Mouse (Mus musculus): ENCODE measurements around the gene Psme4. TPM values are rescaled to one million over a fixed set of nuclear protein-coding genes. Genes with fewer than 3 reads are reported as not detected.

The Psme4 gene
- polyA plus RNA-seq, 1 experiment from 2014 or later = 26.1 TPM

DNA sequence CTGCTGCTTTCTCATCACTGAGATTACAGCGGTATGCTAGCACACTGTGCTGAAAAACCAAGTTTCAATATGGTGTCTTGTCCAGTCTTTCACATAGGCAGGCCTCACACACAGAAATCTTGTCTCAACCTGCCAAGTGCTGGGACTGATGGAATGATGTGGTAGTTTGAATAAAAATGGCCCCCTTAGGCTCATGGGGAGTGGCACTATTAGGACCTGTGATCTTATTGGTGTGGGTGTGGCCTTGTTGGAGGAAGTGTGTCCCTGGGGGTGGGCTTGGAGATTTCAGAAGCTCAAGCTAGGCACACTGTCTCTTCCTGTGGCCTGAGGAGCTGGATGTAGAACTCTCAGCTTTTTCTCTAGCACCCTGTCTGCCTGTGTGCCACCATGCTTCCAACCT lies 124.7 kb downstream of the Psme4 start:
- H3K27me3 ChIP-seq (replicated peaks; ENCODE audit: control insufficient read depth, insufficient read depth, low read length) = no peaks in the 10 kb centered on the region
- ATAC-seq (replicated peaks; ENCODE audit: low FRiP score, low TSS enrichment, low read depth) = no peak
- H3K4me3 ChIP-seq (ENCODE audit: low read depth, low read length) = no peak overlapping the region
- no peak for DNase-seq (ENCODE audit: low spot score)
- H3K27ac ChIP-seq (ENCODE audit: low read depth) = no peak overlapping the region
- no peaks in the 10 kb centered on the region for H3K9me3 ChIP-seq (ENCODE audit: control insufficient read depth, low read length)
- H3K9ac ChIP-seq (ENCODE audit: low read length) = no peak overlapping the region
- WGBS = 86% methylated on average over 1 of the region's 1 CpGs
- H3K4me2 ChIP-seq (ENCODE audit: low read length) = no peak overlapping the region
- H3K4me1 ChIP-seq (replicated peaks; ENCODE audit: control insufficient read depth, insufficient read depth, low read length) = no peaks in the 10 kb centered on the region
- no peaks in the 10 kb centered on the region for H3K36me3 ChIP-seq (ENCODE audit: control insufficient read depth, insufficient read depth, low read length)

DNA sequence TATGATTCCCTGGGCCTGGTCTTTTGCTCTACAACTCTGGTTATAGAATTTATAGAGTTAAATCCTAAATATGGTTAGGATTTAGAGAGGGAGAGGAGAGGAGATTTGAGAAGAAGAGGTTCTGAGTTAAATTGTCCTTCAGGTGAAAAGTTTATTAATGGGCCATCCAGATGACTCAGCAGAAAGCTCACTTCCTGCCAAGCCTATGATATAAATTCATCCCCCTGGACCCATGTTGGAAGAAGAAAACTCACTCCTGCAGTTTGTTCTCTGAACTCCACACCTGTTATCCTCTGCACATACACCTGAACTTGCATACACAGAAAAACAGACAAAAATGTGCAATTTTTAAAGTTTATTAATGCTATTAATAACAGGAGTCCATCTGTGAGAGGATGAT lies 127.8 kb downstream of the Psme4 start:
- Histone ChIP-seq H3K9me3 (ENCODE audit: control insufficient read depth, low read length) (no peaks in the 10 kb centered on the region), H3K27ac (ENCODE audit: low read depth) (no peak overlapping the region), H3K36me3 (ENCODE audit: control insufficient read depth, insufficient read depth, low read length) (no peaks in the 10 kb centered on the region), H3K4me3 (ENCODE audit: low read depth, low read length) (no peak overlapping the region), H3K27me3 (replicated peaks; ENCODE audit: control insufficient read depth, insufficient read depth, low read length) (no peaks in the 10 kb centered on the region), H3K4me1 (replicated peaks; ENCODE audit: control insufficient read depth, insufficient read depth, low read length) (no peaks in the 10 kb centered on the region), H3K4me2 (ENCODE audit: low read length) (no peak overlapping the region), H3K9ac (ENCODE audit: low read length) (no peak overlapping the region)
- DNase-seq (ENCODE audit: low spot score) = no peak
- no peak for ATAC-seq (replicated peaks; ENCODE audit: low FRiP score, low TSS enrichment, low read depth)

DNA sequence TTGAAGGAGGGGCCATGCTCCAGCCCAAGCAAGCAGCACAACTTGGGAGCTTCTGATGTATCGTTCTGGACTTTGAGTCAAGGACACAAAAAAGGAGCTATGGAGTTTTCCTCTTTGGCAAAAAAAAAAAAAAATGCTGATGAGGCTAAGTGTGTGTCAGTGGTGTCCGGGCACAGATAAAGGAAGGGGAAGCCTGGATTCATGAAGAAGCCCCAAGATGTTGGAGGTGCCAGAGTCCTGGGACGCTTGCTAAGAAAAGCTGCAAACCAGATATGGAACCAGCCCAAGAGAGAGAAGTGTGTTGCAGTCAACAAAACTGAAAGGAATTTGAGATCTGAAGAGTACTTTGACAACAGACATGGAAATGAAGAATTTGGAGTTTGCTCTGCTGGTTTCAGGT lies 140.8 kb downstream of the Psme4 start:
- H3K4me1 ChIP-seq (replicated peaks; ENCODE audit: control insufficient read depth, insufficient read depth, low read length) = no peaks in the 10 kb centered on the region

DNA sequence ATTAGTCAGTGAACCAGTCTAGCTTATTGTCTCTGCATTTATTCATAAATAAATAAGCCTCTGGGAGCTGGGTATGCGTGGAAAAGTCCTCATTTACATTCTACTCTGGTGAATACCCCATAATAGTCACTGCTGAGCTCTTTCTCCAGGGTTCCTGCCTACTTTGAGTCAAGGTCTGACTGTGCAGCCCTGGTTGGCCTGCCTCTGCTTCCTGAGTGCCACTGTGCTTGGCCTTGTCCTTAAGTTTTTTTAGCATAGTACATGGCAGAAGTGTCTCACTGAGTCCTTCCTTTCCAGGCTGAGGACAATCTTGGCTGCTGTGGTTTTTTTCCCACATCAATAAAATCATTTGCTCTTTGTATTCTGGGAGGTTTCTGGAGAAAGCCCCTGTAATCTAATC lies 149.1 kb downstream of the Psme4 start:
- no peaks in the 10 kb centered on the region for H3K27me3 ChIP-seq (replicated peaks; ENCODE audit: control insufficient read depth, insufficient read depth, low read length)
- H3K9ac ChIP-seq (ENCODE audit: low read length) = no peak overlapping the region
- no peak overlapping the region for H3K27ac ChIP-seq (ENCODE audit: low read depth)
- ATAC-seq (replicated peaks; ENCODE audit: low FRiP score, low TSS enrichment, low read depth) = no peak
- no peaks in the 10 kb centered on the region for H3K9me3 ChIP-seq (ENCODE audit: control insufficient read depth, low read length)
- no peak for DNase-seq (ENCODE audit: low spot score)
- H3K36me3 ChIP-seq (ENCODE audit: control insufficient read depth, insufficient read depth, low read length) = 0 out of 2 replicates have a peak, but pooled peaks cover 3% of the 10 kb centered on the region
- WGBS = 84% methylated on average over 1 of the region's 1 CpGs
- H3K4me3 ChIP-seq (ENCODE audit: low read depth, low read length) = no peak overlapping the region
- no peaks in the 10 kb centered on the region for H3K4me1 ChIP-seq (replicated peaks; ENCODE audit: control insufficient read depth, insufficient read depth, low read length)
- H3K4me2 ChIP-seq (ENCODE audit: low read length) = no peak overlapping the region

More for the DNA sequence above, 140.8 kb downstream of the Psme4 start:
- H3K9me3 ChIP-seq (ENCODE audit: control insufficient read depth, low read length) = no peaks in the 10 kb centered on the region
- no peak overlapping the region for H3K4me2 ChIP-seq (ENCODE audit: low read length)
- H3K27me3 ChIP-seq (replicated peaks; ENCODE audit: control insufficient read depth, insufficient read depth, low read length) = no peaks in the 10 kb centered on the region
- 92% methylated on average over 3 of the region's 3 CpGs for WGBS
- ATAC-seq (replicated peaks; ENCODE audit: low FRiP score, low TSS enrichment, low read depth) (no peak), DNase-seq (ENCODE audit: low spot score) (no peak)
- no peak overlapping the region for H3K4me3 ChIP-seq (ENCODE audit: low read depth, low read length)
- H3K36me3 ChIP-seq (ENCODE audit: control insufficient read depth, insufficient read depth, low read length) = no peaks in the 10 kb centered on the region
- H3K9ac ChIP-seq (ENCODE audit: low read length) = no peak overlapping the region
- no peak overlapping the region for H3K27ac ChIP-seq (ENCODE audit: low read depth)

DNA sequence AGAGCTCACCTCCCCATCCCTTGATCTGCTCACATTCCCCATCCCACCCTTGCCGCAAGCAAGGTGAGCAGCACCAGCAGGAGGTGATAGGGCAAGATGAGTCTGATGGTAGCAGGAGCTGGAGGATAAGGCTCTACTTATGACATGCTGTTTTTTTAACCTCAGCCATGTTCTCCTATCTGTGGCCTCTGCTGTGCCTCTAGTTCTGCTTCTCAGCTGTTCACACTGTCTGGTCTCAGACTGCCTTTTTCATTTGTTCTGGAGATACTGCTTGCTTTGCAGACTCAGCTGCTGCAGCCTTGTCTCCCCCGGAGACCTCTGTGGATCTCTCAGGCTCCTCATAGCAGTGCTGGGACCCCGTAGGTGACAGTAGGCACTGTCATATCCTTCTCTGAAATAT lies 151.8 kb downstream of the Psme4 start:
- ATAC-seq (replicated peaks; ENCODE audit: low FRiP score, low TSS enrichment, low read depth) = no peak

GRCm38 (mm10) chr11:30928079-30928478 lies 156.6 kb downstream of the Psme4 start:
- H3K4me2 ChIP-seq (ENCODE audit: low read length) = no peak overlapping the region
- H3K27ac ChIP-seq (ENCODE audit: low read depth) = no peak overlapping the region
- DNase-seq (ENCODE audit: low spot score) (no peak), ATAC-seq (replicated peaks; ENCODE audit: low FRiP score, low TSS enrichment, low read depth) (no peak)
- no peaks in the 10 kb centered on the region for H3K9me3 ChIP-seq (ENCODE audit: control insufficient read depth, low read length)
- no peaks in the 10 kb centered on the region for H3K27me3 ChIP-seq (replicated peaks; ENCODE audit: control insufficient read depth, insufficient read depth, low read length)
- no peak overlapping the region for H3K4me3 ChIP-seq (ENCODE audit: low read depth, low read length)
- no peak overlapping the region for H3K9ac ChIP-seq (ENCODE audit: low read length)
- peaks cover 45% of the 10 kb centered on the region for H3K36me3 ChIP-seq (ENCODE audit: control insufficient read depth, insufficient read depth, low read length)
- no peaks in the 10 kb centered on the region for H3K4me1 ChIP-seq (replicated peaks; ENCODE audit: control insufficient read depth, insufficient read depth, low read length)

More for the DNA sequence above, 151.8 kb downstream of the Psme4 start:
- Histone ChIP-seq H3K4me1 (replicated peaks; ENCODE audit: control insufficient read depth, insufficient read depth, low read length) (no peaks in the 10 kb centered on the region), H3K9ac (ENCODE audit: low read length) (no peak overlapping the region), H3K27ac (ENCODE audit: low read depth) (no peak overlapping the region), H3K4me3 (ENCODE audit: low read depth, low read length) (no peak overlapping the region), H3K27me3 (replicated peaks; ENCODE audit: control insufficient read depth, insufficient read depth, low read length) (no peaks in the 10 kb centered on the region), H3K9me3 (ENCODE audit: control insufficient read depth, low read length) (no peaks in the 10 kb centered on the region), H3K36me3 (ENCODE audit: control insufficient read depth, insufficient read depth, low read length) (peaks cover 21% of the 10 kb centered on the region; the same call in 1 of the 2 replicates), H3K4me2 (ENCODE audit: low read length) (no peak overlapping the region)
- no peak for DNase-seq (ENCODE audit: low spot score)
- WGBS = 94% methylated on average over 3 of the region's 3 CpGs

DNA sequence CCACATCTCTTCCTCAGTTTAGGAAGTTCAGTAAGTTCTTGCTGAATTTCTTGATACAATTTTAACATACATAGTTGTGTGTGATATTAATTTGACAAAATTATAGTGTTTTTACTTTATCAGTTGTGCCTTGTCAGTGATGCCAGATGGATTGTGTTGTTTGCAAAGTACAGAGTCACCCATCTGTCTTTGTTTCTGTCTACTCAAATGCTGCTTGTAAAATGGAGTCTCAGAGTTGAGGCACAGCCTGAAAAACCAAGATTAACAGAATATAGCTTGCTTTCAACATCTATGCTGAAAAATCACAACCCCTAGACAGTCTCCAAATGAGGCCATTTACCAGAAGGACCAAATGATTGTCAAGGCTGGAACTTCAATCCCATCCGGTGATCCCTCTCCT lies 157.0 kb downstream of the Psme4 start:
- Histone ChIP-seq H3K4me2 (ENCODE audit: low read length) (no peak overlapping the region), H3K4me1 (replicated peaks; ENCODE audit: control insufficient read depth, insufficient read depth, low read length) (no peaks in the 10 kb centered on the region), H3K27ac (ENCODE audit: low read depth) (no peak overlapping the region), H3K9ac (ENCODE audit: low read length) (no peak overlapping the region), H3K4me3 (ENCODE audit: low read depth, low read length) (no peak overlapping the region), H3K27me3 (replicated peaks; ENCODE audit: control insufficient read depth, insufficient read depth, low read length) (no peaks in the 10 kb centered on the region), H3K36me3 (ENCODE audit: control insufficient read depth, insufficient read depth, low read length) (peaks cover 46% of the 10 kb centered on the region), H3K9me3 (ENCODE audit: control insufficient read depth, low read length) (no peaks in the 10 kb centered on the region)
- no peak for ATAC-seq (replicated peaks; ENCODE audit: low FRiP score, low TSS enrichment, low read depth)
- WGBS = 75% methylated on average over 1 of the region's 1 CpGs
- DNase-seq (ENCODE audit: low spot score) = no peak

Other genes with a start within 250 kb of the Psme4 start
- 8.8 and 9.1 TPM in 2 replicates for gene Acyp2, start 122.1 kb upstream of the Psme4 start, polyA plus RNA-seq (2014; fragmentation: Nextera tagmentation; extraction: Ambion mirVana)
- 0.12 and 0.14 TPM in 2 replicates for gene Gpr75, start 113.6 kb downstream of the Psme4 start, polyA plus RNA-seq (2014; fragmentation: Nextera tagmentation; extraction: Ambion mirVana)
- 24.2 and 30.9 TPM in 2 replicates for gene Asb3, start 113.7 kb downstream of the Psme4 start, polyA plus RNA-seq (2014; fragmentation: Nextera tagmentation; extraction: Ambion mirVana)
- 12.4 and 13.4 TPM in 2 replicates for gene Erlec1, start 182.6 kb downstream of the Psme4 start, polyA plus RNA-seq (2014; fragmentation: Nextera tagmentation; extraction: Ambion mirVana)
- 11.6 and 13.5 TPM in 2 replicates for gene Chac2, start 214.6 kb downstream of the Psme4 start, polyA plus RNA-seq (2014; fragmentation: Nextera tagmentation; extraction: Ambion mirVana)